Mouse (Mus musculus): ENCODE measurements around the gene Plpp7. TPM values are rescaled to one million over a fixed set of nuclear protein-coding genes. Genes with fewer than 3 reads are reported as not detected.

The Plpp7 gene
- polyA plus RNA-seq, 1 experiment from 2014 or later = 5.5 TPM

DNA sequence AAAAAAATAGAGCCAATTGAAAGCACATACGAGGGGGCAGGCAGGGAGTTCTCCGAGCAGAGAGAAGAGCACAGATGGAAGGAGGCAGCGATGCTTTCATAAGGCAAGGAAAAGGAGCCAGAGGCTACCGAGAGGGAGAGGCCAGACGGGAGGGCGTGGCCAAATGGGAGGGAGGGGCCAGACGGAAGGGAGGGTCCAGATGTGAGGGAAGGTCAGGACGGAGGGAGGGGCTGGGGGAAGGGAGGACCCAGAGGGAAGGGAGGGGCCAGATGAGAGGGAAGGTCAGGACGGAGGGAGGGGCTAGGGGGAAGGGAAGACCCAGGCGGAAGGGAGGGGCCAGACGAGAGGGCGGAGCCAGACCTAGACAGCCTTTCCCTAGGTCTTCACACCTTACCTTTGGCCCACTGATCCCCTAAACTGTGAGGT is 37.3 kb downstream of the Plpp7 start:
- H3K27me3 ChIP-seq (ENCODE audit: control insufficient read depth, insufficient read depth, low read length) = no peaks in the 10 kb centered on the region
- H3K9ac ChIP-seq (ENCODE audit: low read depth, low read length) = no peak overlapping the region
- H3K27ac ChIP-seq (ENCODE audit: low read depth, low read length) = no peak overlapping the region
- H3K36me3 ChIP-seq (ENCODE audit: control insufficient read depth, insufficient read depth, low read length) = no peaks in the 10 kb centered on the region
- 2% methylated on average over 12 of the region's 12 CpGs for WGBS
- ATAC-seq (ENCODE audit: low FRiP score) (0 out of 2 replicates have a peak, but pooled peaks have one; percentile 2), DNase-seq (ENCODE audit: low spot score) (peak; percentile 78)
- no peaks in the 10 kb centered on the region for H3K4me1 ChIP-seq (replicated peaks; ENCODE audit: control insufficient read depth, insufficient read depth, low read length)
- H3K4me3 ChIP-seq (ENCODE audit: low read depth, low read length) = no peak overlapping the region
- no peak overlapping the region for H3K4me2 ChIP-seq (replicated peaks; ENCODE audit: low read depth, low read length)
- H3K9me3 ChIP-seq (ENCODE audit: control insufficient read depth, low read length) = no peaks in the 10 kb centered on the region

DNA sequence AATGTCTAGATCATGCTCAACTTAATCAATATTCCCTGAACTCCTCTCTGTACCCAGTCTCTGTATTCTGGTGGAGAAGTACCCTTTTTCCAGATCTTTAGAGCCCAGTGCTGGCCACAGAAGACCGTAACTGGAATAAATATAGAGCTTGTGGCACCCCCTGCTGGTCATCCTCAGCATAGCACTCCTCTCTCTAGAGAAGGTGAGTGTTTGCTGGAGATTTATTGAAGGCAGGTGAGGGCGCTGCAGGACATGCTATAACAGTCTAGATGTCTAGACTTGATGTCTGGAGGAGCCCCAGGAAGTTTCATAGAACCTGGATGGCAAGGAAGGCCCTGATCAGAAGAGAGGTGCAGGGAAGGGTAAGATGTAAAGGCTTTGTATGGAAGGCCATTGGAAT is 38.7 kb downstream of the Plpp7 start:
- Histone ChIP-seq H3K27ac (ENCODE audit: low read depth, low read length) (no peak overlapping the region), H3K9me3 (ENCODE audit: control insufficient read depth, low read length) (no peaks in the 10 kb centered on the region), H3K9ac (ENCODE audit: low read depth, low read length) (no peak overlapping the region), H3K27me3 (ENCODE audit: control insufficient read depth, insufficient read depth, low read length) (no peaks in the 10 kb centered on the region), H3K4me1 (replicated peaks; ENCODE audit: control insufficient read depth, insufficient read depth, low read length) (no peaks in the 10 kb centered on the region), H3K36me3 (ENCODE audit: control insufficient read depth, insufficient read depth, low read length) (no peaks in the 10 kb centered on the region), H3K4me2 (replicated peaks; ENCODE audit: low read depth, low read length) (no peak overlapping the region), H3K4me3 (ENCODE audit: low read depth, low read length) (no peak overlapping the region)
- WGBS = 3% methylated on average over 2 of the region's 2 CpGs
- DNase-seq (ENCODE audit: low spot score) (peak; percentile 87), ATAC-seq (ENCODE audit: low FRiP score) (no peak)

DNA sequence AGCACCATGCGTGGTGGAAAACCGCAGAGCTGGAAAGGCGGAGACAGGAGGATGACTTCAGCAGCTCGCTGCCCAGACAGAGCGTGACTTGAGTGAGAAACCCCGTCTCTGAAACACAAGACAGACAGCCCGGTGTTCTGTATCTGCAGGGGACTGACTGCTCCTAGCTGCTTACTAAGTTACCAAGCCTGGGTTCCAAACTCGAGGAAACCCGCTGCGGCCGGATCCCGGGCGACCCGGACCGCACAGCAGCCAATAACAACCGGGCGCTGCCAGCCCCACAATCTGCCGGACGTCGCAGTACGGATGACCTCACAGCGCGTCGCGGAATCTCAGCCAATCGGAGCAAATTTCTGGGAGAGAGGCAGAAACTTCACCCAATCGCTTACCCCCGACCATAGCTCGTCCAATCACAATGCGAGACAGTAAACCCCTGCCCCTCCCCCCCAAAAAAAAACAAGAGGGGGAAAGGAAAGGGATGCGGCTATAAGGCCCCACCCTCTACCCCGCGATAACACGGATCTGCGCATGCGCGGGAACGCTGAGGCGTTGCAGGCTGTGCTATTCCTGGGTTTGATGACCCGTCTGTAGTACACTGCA is 42.4 kb downstream of the Plpp7 start:
- peak overlapping the region; percentile 67 for H3K9ac ChIP-seq (ENCODE audit: low read depth, low read length)
- H3K27me3 ChIP-seq (ENCODE audit: control insufficient read depth, insufficient read depth, low read length) = no peaks in the 10 kb centered on the region
- no peaks in the 10 kb centered on the region for H3K9me3 ChIP-seq (ENCODE audit: control insufficient read depth, low read length)
- H3K4me2 ChIP-seq (replicated peaks; ENCODE audit: low read depth, low read length) = peak overlapping the region; percentile 54
- WGBS = 0% methylated on average over 40 of the region's 40 CpGs
- ATAC-seq (ENCODE audit: low FRiP score) (peak; percentile 97), DNase-seq (ENCODE audit: low spot score) (peak; percentile 99)
- peak overlapping the region; percentile 55 for H3K4me3 ChIP-seq (ENCODE audit: low read depth, low read length)
- no peaks in the 10 kb centered on the region for H3K36me3 ChIP-seq (ENCODE audit: control insufficient read depth, insufficient read depth, low read length)
- H3K4me1 ChIP-seq (replicated peaks; ENCODE audit: control insufficient read depth, insufficient read depth, low read length) = no peaks in the 10 kb centered on the region
- peak overlapping the region; percentile 79 for H3K27ac ChIP-seq (ENCODE audit: low read depth, low read length)

DNA sequence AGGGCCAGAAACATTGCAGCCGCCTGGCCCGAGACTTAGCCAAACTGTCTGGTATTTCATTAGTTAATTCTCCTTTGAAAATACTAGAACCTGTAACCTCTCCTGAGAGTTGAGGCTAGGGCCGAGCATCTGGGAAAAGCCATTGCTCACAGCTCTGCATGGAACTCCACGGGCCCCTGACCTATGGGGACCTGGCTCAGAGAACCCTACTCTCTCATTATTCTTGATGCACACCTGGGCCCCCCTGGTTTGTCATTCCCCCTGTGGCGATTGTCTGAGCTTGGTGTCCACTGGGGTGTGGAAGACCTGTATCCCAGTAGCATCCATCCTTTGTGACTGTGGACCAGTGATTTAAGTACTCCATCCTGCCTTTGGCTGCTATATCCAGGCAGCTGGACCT is 44.0 kb downstream of the Plpp7 start:
- Histone ChIP-seq H3K9ac (ENCODE audit: low read depth, low read length) (no peak overlapping the region), H3K9me3 (ENCODE audit: control insufficient read depth, low read length) (no peaks in the 10 kb centered on the region), H3K4me2 (replicated peaks; ENCODE audit: low read depth, low read length) (no peak overlapping the region), H3K27me3 (ENCODE audit: control insufficient read depth, insufficient read depth, low read length) (no peaks in the 10 kb centered on the region), H3K4me3 (ENCODE audit: low read depth, low read length) (no peak overlapping the region), H3K4me1 (replicated peaks; ENCODE audit: control insufficient read depth, insufficient read depth, low read length) (no peaks in the 10 kb centered on the region), H3K27ac (ENCODE audit: low read depth, low read length) (no peak overlapping the region), H3K36me3 (ENCODE audit: control insufficient read depth, insufficient read depth, low read length) (no peaks in the 10 kb centered on the region)
- DNase-seq (ENCODE audit: low spot score) = no peak
- ATAC-seq (ENCODE audit: low FRiP score) = no peak
- WGBS = 86% methylated on average over 5 of the region's 5 CpGs

DNA sequence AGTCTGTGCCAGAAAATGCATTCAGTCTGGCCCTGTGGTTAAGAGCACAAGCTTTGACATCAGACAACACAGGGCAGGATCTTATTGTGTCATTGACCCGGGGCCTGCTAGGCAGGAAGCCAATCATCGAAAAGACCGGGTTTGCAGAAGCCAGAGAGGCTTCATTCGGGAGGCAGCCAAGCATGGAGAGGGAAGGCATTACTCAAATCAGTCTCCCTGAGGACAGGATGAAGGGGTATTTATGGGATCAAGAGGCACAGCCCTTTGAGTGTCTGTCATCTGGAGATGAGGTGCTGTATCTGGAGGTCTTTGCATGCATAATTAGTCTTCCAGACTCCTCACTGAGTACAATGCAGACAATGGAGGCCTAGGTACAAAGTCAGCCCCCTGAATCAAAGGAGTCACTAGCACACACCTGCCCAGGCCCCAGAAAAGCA is 45.2 kb downstream of the Plpp7 start:
- 0 out of 2 replicates have a peak overlapping the region, but pooled peaks have one; percentile 27 for H3K27ac ChIP-seq (ENCODE audit: low read depth, low read length)
- WGBS = 46% methylated on average over 4 of the region's 4 CpGs
- no peak for DNase-seq (ENCODE audit: low spot score)

DNA sequence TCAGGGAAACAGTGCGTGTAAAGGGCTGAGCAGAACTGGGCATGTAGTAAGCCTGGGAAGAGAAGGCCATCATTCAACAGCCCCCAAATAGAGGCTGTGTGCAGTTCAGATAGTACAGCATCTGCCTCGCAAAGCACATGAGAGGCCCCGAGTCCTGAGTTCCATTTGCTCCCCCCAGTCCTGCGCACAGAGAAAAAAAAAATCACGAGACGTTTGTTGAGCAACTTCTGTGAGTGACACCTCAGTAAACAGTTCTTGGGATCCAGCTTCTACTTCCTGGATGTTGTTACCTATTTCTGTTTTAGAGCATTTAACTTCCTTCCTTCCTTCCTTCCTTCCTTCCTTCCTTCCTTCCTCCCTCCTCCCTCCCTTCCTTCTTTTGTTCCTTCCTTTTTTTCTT is 46.3 kb downstream of the Plpp7 start:
- Histone ChIP-seq H3K4me2 (replicated peaks; ENCODE audit: low read depth, low read length) (no peak overlapping the region), H3K9me3 (ENCODE audit: control insufficient read depth, low read length) (no peaks in the 10 kb centered on the region), H3K36me3 (ENCODE audit: control insufficient read depth, insufficient read depth, low read length) (no peaks in the 10 kb centered on the region), H3K4me1 (replicated peaks; ENCODE audit: control insufficient read depth, insufficient read depth, low read length) (no peaks in the 10 kb centered on the region), H3K27ac (ENCODE audit: low read depth, low read length) (no peak overlapping the region), H3K9ac (ENCODE audit: low read depth, low read length) (no peak overlapping the region), H3K27me3 (ENCODE audit: control insufficient read depth, insufficient read depth, low read length) (no peaks in the 10 kb centered on the region), H3K4me3 (ENCODE audit: low read depth, low read length) (no peak overlapping the region)
- ATAC-seq (ENCODE audit: low FRiP score) = no peak
- DNase-seq (ENCODE audit: low spot score) = no peak
- WGBS = 86% methylated on average over 6 of the region's 6 CpGs

More for the DNA sequence above, 45.2 kb downstream of the Plpp7 start:
- H3K36me3 ChIP-seq (ENCODE audit: control insufficient read depth, insufficient read depth, low read length) = no peaks in the 10 kb centered on the region
- H3K4me1 ChIP-seq (replicated peaks; ENCODE audit: control insufficient read depth, insufficient read depth, low read length) = no peaks in the 10 kb centered on the region
- H3K9me3 ChIP-seq (ENCODE audit: control insufficient read depth, low read length) = no peaks in the 10 kb centered on the region
- no peaks in the 10 kb centered on the region for H3K27me3 ChIP-seq (ENCODE audit: control insufficient read depth, insufficient read depth, low read length)
- no peak for ATAC-seq (ENCODE audit: low FRiP score)
- H3K9ac ChIP-seq (ENCODE audit: low read depth, low read length) = no peak overlapping the region
- H3K4me3 ChIP-seq (ENCODE audit: low read depth, low read length) = no peak overlapping the region
- H3K4me2 ChIP-seq (replicated peaks; ENCODE audit: low read depth, low read length) = no peak overlapping the region

DNA sequence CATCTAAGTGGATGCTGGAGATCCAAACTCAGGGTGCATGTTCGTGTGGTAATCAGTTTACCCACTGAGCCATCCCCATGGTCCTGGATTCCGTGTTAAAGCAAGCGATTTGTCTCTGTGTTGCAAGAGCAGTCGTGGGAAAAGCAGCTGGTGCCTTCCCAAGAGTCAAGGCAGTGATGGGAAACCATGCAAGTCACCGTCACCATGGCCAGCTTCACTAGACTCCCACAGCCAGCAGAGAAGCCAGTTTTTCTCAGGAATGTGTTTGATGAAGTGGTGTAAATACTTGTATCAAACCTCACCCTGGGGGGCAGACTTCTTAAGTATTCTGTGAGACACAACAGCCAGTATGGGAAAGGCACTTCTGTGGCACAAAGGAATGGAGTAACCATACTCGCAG is 47.0 kb downstream of the Plpp7 start:
- WGBS = 69% methylated on average over 6 of the region's 6 CpGs
- Histone ChIP-seq H3K9me3 (ENCODE audit: control insufficient read depth, low read length) (no peaks in the 10 kb centered on the region), H3K4me3 (ENCODE audit: low read depth, low read length) (no peak overlapping the region), H3K4me2 (replicated peaks; ENCODE audit: low read depth, low read length) (no peak overlapping the region), H3K27me3 (ENCODE audit: control insufficient read depth, insufficient read depth, low read length) (no peaks in the 10 kb centered on the region), H3K36me3 (ENCODE audit: control insufficient read depth, insufficient read depth, low read length) (no peaks in the 10 kb centered on the region), H3K9ac (ENCODE audit: low read depth, low read length) (no peak overlapping the region), H3K27ac (ENCODE audit: low read depth, low read length) (no peak overlapping the region), H3K4me1 (replicated peaks; ENCODE audit: control insufficient read depth, insufficient read depth, low read length) (no peaks in the 10 kb centered on the region)
- DNase-seq (ENCODE audit: low spot score) = no peak
- no peak for ATAC-seq (ENCODE audit: low FRiP score)

DNA sequence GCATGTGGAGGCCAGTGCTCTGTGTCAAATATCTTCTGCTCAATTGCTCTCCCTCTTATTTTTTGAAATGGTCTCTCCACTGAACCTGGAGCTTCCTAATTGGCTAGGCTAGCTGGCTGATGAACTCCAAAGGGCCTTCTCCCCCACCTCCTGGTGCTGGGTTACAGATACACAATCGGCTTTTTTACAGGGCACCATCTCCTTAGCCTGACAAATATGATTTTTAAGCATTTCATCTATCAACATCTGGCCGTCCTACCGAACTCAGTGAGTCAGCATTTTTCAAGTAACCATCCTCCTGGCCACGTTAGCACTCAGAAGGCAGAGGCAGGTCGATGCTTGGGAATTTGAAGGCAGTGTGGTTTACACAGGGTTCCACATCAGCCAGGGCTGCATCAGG is 49.3 kb downstream of the Plpp7 start:
- H3K27me3 ChIP-seq (ENCODE audit: control insufficient read depth, insufficient read depth, low read length) = no peaks in the 10 kb centered on the region
- no peak overlapping the region for H3K4me3 ChIP-seq (ENCODE audit: low read depth, low read length)
- 84% methylated on average over 5 of the region's 5 CpGs for WGBS
- H3K9me3 ChIP-seq (ENCODE audit: control insufficient read depth, low read length) = no peaks in the 10 kb centered on the region
- no peak for ATAC-seq (ENCODE audit: low FRiP score)
- no peak overlapping the region for H3K4me2 ChIP-seq (replicated peaks; ENCODE audit: low read depth, low read length)
- H3K36me3 ChIP-seq (ENCODE audit: control insufficient read depth, insufficient read depth, low read length) = no peaks in the 10 kb centered on the region
- H3K4me1 ChIP-seq (replicated peaks; ENCODE audit: control insufficient read depth, insufficient read depth, low read length) = no peaks in the 10 kb centered on the region
- H3K27ac ChIP-seq (ENCODE audit: low read depth, low read length) = no peak overlapping the region
- no peak overlapping the region for H3K9ac ChIP-seq (ENCODE audit: low read depth, low read length)
- DNase-seq (ENCODE audit: low spot score) = no peak

DNA sequence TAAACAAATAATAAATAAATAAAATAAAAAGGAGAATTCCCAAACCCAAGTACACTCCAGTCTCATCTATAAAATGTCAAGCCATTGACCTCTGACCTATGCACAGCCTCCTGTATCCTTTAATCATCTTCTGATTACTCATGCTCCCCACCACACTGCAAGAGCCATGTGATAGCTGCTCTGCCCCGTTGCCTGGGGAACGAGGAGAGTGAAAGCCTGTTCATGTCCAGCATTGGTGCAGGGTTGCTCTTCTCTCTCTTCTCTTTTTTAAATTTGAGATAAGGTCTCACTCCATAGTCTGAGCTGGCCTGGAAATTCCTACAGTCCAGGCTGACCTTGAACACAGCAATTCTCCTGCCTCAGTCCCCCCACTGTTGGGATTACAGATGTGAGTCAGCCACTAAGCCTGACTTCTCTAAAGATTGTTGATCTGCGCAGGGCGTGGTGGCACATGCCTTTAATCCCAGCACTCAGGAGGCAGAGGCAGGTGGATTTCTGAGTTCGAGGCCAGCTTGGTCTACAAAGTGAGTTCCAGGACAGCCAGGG is 51.4 kb downstream of the Plpp7 start:
- Histone ChIP-seq H3K4me3 (ENCODE audit: low read depth, low read length) (no peak overlapping the region), H3K27ac (ENCODE audit: low read depth, low read length) (no peak overlapping the region), H3K9ac (ENCODE audit: low read depth, low read length) (no peak overlapping the region), H3K27me3 (ENCODE audit: control insufficient read depth, insufficient read depth, low read length) (no peaks in the 10 kb centered on the region), H3K4me2 (replicated peaks; ENCODE audit: low read depth, low read length) (no peak overlapping the region), H3K4me1 (replicated peaks; ENCODE audit: control insufficient read depth, insufficient read depth, low read length) (peaks cover 5% of the 10 kb centered on the region), H3K9me3 (ENCODE audit: control insufficient read depth, low read length) (no peaks in the 10 kb centered on the region), H3K36me3 (ENCODE audit: control insufficient read depth, insufficient read depth, low read length) (no peaks in the 10 kb centered on the region)
- ATAC-seq (ENCODE audit: low FRiP score) (no peak), DNase-seq (ENCODE audit: low spot score) (no peak)
- 77% methylated on average over 5 of the region's 5 CpGs for WGBS
